Mouse (Mus musculus) left cerebral cortex, postnatal 25 days (tissue): ENCODE measurements around the gene Ptprd. TPM values are rescaled to one million over a fixed set of nuclear protein-coding genes. Genes with fewer than 3 reads are reported as not detected.

ENCODE experiments used
- DNase-seq, 2 experiments: peaks; one replicate each; pipeline ENCODE4 v3.0.0; 2022; ENCODE audit warnings: low spot score in 2 of 2, mixed read lengths in 1 of 2
- intact Hi-C: fragments of 180-260 bp; cut with DNase I; formaldehyde crosslinking; loops from one replicate; pipeline ENCODE4 v1.15.1; 2025
- total RNA-seq, 2 experiments: library from RNA; stranded (reverse); gene quantifications; 2 replicates each; pipeline ENCODE4 v1.2.3; 2021

Ptprd gene
- total RNA-seq, 2 experiments from 2014 or later: 331 to 336 TPM

DNA sequence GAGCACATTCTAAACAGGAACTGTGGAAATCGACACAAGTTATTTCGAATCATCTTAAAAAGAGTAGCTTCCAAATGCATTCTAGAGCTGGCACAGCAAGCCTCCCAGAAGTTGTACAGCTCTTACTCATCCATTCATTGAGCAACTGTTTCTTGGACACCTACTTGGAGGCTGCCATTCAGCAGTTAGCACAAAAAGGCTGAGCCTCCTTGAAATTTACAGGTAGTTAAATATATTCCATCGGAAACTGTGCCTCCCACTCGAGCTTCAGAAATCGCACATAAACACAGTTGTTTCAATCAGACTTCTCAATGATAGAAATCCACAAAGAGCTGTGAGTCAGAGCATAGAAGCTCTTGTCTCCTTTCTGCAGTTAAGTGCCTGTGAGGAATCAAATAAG, 1825.9 kb downstream of the Ptprd start:
- peak; percentile 27 to 87 for DNase-seq
- intact Hi-C loops: no loop called here

DNA sequence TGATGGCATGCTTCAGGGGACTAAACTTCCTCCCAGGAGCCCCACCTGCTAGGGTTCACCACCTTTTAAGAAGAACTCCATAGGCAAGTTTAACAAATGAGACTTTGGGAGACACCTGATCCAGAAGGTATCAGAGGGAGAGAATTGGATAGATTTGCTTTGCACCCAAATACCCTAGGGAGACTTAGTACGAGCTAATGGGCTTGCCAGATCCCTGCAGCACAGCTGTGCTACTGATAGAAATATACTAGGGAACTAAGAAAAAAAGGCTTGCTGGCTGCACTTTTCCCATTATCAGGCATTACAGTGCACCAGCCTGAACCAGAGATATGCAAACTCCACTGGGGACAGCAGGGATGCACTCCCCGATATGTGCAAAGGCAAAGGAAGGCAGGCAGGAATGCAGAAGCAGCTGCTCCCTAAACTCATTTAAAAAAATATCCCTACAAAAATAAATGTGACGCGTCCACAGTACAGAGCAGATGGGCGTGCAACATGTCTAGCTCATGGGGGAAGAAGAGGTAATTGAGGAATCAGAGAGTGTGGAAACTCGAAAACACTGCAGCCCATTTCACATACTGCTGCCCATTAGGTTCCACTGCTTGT, 1831.3 kb downstream of the Ptprd start:
- intact Hi-C loops: no loop called here
- DNase-seq: peak; percentile 59 to 89

DNA sequence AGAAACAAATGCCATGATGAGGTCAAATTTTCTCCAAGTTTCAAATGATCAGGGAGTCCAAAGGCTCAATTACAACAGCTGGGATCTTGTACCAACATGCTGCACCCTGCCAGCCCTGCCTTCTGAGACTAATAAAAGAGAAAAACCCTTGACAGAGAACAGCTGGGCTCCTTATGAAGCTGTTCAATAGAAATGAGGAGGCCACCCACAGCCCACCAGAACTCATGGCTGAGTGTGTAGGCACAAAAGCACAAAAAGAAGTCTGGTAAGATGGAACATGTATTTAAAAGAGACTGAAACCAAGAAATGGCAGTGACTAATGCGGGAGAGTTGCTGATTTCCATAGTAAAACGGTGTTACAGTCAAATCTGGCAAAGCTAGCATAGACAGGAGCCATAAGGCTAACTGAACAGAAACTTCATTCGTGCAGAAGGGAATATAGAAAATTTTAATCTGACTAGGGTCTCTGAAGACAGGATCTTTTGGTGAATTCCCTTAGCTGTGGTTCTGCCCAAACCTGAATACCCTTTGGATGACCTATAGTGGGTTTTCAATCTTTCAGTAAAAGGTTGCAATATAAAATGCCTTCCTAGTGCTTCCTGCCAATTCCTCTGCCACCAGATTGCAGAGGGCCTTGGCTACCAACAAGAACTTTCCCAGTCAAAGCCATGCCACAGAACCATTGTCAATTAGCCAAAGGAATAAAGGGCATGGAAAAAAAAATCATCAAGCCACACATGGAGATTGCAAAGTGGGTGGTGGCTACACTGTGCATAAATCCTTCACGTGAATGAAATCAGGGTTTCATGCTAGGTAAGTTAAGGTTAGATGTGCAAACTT, 1841.5 kb downstream of the Ptprd start:
- peak; percentile 37 to 79 for DNase-seq
- intact Hi-C loops: no loop called here

DNA sequence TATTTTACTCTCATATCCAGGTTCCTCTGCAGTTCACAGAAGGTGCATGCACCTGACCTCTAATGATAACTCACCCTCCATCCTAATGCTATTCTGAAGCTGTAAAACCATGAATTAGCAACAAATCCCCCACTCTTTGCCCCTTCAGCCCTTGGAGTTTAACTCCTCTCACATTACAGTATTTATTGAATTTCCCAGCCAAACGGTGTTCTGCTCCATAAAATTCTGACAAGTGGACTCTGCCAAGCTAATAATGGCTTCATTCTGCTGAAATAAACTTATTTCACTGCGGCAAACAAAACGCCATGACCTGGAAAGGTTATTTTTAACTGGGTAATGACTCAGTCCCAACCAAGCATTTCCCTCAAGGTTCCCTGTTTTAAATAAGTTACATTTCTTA, 1842.7 kb downstream of the Ptprd start:
- intact Hi-C loops: no loop called here
- DNase-seq: no peak

DNA sequence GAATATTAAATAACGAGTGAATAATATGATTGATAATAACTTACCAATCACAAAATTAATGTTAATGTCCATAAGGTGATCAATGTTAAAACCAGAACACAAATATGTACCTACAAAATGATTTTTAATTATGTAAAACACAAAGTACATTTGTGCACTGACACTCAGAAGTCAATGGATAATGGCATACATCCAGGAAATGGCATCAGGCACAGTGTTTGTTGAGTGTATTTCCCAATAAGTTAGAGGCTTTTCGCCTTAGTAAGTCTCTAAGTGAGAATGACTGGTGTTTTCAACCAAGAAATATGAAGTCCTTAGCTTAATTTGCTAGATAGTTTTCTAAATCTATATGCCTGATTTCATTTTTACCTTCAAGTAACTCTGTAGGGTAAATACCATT, 1843.5 kb downstream of the Ptprd start:
- intact Hi-C loops: no loop called here
- no peak for DNase-seq

DNA sequence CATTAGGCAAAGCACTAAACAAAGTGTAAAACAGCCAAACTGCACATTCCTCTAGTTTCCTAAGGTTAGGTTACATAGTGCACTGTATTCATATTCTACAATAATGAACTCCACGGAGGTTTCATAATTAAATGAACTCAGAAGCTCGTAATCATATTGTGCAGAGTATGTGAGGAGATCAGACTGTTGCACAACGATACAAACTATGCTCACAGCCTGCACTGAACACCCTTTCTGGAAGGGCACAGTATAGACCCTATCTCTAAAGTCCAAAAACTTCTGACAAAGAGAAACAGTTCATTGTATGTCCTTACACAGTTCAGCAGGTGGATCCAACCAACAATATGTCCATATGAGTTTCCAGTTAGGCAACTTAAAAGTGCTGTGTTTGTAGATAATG, 1844.5 kb downstream of the Ptprd start:
- intact Hi-C loops: no loop called here
- DNase-seq: no peak

DNA sequence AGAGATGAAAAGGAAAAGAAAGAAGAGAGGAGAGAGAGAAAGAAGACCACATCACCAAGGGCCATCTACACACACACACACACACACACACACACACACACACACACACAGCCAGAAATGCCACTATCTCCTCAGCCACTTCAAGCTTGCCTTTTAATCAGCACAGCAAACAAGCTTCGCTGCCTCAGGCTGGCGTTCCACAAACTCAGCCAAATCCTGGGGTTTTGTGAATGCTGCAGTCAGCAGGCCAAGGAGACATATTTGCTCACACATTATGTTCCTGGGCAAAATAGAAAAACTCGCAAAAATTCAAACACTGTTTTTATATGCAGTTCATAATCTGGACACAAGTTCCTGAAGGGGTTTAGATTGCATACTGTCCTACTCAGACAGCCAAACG, 1845.9 kb downstream of the Ptprd start:
- intact Hi-C loops: no loop called here
- peak in 1 of 2 experiments; percentile 49 for DNase-seq

DNA sequence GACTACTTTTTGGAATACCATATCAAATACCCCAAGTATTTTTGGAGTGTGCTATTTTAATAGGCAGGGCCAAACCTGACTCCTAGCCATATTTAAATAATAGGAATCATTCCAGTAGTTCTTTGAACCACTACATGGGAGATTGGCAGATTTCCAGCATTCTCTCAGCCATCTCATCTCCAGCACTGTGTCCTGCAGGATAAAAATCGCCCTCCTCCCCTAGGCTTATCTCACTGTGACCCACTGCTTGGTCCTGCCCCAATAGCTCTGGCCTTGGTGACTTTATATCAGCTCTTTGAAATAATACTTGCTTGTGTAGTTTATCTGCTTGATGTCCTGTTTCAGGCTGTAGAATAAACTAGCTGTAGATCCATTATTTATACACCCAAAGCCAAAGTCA, 1850.2 kb downstream of the Ptprd start:
- intact Hi-C loops: no loop called here
- DNase-seq: no peak

DNA sequence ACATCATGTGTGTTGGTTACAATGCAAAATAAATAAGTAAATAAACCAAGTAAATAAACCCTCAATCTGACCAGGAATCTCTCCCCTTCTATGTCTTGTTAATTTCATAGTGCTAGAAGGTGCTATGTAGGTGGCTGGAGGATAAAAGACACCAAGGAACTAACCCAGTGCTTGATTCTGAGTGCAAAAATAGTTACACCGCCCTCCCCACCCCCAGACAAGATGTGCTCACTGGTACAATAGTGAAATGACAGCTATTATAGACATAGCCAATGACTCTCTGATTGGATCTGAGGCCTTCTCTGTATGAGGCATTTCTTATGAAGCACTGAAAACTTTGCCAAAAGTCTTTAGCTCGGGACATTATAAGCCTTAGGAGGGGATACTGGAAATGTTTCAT, 1857.6 kb downstream of the Ptprd start:
- peak in 1 of 2 experiments; percentile 57 for DNase-seq
- intact Hi-C loops: no loop called here

DNA sequence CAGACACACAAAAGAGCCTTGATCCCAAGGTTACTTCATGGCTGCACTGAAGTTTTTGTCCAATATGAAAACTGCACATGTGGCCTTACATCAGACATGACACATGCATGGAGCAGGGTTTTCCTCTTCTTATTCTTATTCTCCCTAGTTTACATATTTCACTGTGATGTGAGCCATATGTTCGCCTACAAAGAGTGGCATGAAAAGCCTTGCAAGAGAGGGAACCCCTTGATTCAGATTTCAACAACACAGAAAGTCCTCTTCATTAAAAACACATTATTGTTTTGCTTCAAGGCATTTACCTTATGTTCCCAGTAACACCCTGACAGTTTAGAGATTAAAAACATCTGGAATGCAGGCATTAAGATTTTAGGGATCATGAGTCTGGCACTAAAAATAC, 1859.3 kb downstream of the Ptprd start:
- DNase-seq: no peak
- intact Hi-C loops: no loop called here

DNA sequence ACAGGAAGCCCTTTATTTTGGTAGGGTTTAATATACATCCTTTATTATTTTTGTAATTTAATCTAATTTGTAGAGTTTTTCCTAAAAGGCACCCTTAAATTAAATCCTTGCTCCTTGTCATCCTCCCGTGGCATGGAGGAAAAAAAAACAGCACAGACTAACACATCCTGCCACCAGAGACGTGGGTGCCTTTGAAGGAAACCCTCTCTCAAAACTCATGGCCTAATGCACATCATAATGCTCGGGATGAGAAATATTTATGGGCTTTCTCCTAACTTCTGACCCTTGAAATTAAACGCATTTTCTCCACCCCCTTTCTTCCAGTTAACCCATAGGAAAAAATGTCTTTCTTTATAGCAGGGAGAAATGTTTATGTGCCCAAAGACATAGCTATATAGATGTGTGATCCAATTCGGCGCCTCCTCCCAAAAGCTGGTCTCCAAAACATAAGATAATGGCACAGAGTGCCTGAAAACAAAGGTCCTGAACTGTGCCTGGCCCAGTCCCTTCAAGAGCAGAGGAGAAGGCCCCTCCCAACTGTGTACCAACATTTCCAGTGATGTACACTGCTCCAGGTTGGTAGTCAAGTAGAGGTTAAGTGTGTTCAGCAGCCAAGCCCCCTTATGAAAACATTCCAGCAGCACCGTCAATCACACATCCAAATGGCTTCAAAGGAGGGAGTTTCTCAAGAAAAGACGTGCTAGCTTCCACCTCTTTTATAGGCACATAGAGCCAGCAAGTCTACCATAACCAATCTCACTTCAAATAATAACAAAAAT, 1860.4 kb downstream of the Ptprd start:
- intact Hi-C loops: no loop called here
- DNase-seq: no peak

DNA sequence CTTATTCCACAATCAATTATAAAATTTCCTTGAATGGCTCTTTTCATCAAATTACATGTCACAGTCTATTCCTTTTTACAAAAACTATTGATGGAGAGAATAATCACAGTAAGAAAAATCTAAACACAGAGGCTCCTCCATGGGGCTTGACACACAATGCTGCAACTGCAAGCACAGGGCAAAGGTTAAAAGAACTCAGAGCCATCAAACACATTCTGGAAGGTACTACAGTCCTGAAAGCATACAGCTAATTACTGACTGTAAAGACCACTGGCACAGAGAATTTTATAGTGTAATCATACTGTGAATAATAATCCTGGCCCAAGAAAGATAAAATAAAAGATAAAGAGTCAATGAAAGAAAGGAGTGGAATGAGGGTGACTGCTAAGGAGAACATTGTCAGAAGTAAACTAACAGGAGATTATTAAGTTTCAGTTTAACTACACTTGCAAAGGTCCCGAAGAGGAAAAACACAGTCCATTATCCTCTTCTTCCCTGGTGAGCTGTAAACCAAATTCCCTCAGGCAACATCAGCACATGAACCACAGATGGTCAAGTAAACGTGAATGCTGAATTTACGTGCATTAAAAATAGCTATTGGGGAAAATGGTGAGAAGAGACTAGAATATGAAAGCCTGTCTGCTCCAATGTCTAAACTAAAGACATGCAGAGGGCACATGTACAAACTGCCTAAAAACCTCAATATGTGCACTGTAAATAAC, 1861.4 kb downstream of the Ptprd start:
- DNase-seq: no peak
- intact Hi-C loops: no loop called here

DNA sequence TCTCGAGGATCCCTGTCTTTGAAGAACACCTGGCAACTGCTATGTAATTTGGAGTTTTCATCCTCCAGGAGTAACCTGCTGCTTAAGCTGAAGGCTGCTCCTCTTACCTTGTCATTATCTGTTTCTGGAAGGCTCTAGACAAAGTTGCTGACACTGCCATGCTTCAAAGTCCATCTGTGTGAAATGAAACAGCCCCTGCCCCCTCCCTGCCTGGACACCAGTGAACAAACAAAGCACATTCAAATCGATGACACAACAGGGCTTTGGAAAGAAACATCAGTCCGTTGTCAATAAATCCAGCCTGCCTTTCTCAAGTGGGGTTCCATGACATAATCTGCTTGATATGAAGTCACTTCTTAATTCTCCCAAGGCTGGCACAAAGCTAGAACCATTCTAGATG, 1867.7 kb downstream of the Ptprd start:
- DNase-seq: no peak
- intact Hi-C loops: no loop called here

DNA sequence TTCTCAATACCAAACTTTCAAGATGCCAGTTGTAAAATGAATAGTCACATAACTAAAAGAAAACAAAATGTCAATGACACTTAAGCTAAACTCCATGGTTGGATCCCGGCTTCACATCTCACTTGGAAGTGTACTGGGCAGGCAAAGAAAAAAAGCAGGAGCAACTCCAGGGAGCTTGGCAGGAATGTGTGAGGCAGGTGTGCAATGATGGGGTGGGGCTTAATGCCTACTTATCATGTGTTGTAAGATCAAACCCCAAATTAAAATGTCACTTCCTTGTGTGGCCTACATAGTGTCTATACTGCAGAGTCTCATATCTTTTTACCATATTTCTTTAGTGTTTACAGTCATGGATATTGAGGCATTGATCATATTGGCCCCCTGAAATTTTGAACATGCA, 1873.8 kb downstream of the Ptprd start:
- DNase-seq: no peak
- intact Hi-C loops: no loop called here

DNA sequence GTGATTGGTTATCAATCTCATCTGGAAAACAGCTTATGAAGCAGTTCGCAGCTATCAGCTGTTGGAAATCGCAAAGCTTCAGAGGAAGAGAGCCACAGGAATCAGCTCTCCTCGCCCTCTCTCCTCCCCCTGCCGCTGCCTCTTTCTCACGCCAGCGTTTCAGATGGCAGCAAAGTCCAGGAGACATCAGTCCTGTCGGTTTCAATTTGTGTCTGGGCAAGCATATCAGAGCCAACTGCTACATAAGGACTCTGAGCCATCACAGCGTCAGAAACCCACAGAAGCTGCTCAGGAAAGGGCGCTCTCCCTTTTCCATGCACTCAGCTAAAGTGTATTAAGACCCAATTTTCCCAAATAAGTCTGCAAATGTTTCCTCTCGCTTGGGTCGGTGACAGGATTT, 1884.4 kb downstream of the Ptprd start:
- DNase-seq: peak in 1 of 2 experiments; percentile 35
- intact Hi-C loops: no loop called here

DNA sequence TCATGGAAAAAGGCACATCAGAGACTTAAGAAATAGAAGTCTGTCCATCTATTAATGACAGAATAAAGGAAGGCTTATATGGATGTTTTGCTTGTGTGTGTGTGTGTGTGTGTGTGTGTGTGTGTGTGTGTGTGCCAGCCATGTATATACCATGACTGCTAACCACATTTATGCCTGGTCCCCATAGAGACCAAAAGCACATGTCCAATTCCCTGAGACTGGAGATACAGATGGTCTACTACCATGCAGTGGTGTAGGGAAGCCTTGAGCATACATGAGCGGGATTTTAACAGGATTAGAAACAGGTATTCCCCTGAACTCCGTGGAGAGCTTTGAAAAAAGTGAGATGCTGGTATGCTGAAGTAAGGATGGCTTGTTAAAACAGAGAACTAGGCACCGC, 1886.1 kb downstream of the Ptprd start:
- no peak for DNase-seq
- intact Hi-C loops: no loop called here

DNA sequence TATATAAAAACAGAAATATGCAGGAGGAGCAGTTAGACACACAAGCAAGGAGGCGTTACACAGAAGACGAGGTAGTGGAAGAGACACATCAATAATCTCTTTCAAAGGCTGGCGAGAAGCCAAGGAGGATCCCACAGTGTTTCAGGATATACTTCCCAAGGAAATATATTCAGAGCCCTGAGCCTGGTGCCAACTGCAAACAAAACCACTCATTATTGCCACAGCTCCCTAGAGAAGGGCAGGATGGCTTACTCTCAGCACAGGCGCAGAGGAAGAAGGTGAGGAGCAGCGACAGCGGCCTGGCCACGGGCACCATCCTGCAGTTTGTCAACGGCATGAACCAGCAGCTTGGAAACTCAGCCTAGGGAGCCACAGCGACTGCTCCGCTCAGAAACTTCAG, 1886.8 kb downstream of the Ptprd start:
- DNase-seq: peak in 1 of 2 experiments; percentile 67
- intact Hi-C loops: no loop called here

DNA sequence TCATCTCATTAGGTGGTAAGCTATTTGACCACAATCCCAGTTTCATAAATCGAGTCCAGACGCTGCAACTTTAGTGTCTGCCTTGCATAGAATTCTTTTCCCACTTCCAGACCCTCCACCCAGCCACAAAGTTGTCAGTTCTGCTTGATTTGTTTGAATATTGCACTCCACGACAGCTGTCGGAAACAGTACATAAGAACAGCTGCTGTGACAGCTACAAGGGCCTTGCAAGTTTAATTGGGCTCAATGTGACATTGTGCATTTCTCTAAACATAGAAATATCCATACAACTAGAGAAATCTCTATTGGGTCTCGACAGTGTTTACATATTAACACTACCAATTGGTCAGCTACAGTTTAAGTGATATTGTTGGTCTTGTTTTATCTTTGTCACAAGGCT, 1887.3 kb downstream of the Ptprd start:
- no peak for DNase-seq
- intact Hi-C loops: no loop called here

DNA sequence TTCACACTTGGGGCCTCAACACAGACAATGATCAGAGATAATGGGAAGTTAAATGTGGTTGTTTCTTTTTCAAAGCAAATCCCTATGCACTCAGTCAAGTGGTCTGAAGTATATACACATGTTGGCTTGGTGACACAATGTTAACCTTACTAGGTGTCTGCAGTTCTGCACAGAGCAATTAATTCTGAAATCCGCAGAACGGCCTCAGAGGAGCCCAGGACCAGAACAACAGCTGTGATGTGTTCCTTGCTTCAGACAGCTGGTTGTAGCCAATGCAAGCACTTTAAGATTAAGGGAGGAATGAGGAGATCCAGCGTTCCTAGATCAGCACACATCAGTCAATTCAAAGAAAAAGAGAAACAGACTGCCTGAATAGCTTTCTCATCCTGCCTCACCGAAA, 1891.9 kb downstream of the Ptprd start:
- intact Hi-C loops: no loop called here
- no peak for DNase-seq

DNA sequence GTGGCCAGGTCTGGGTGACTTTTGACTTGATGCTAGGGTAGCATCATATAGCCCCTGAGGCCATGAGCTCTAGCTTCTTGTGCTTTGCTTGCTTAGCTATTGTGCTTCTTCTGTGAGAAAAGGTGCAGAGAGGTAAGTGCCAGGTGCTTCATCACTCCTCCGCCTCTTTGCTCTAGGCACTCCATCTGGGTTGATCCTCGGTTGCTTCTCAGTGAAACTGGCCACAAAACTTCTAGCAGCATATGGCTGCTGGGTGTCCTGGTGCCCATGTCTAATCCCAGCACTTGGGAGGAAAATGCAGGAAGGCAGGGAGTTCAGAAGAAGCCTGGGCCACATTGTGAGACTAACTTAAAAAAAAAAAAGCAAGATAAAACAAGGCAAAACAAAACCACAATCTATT, 1895.8 kb downstream of the Ptprd start:
- intact Hi-C loops: no loop called here
- no peak for DNase-seq
